Mouse (Mus musculus): ENCODE measurements around the gene Gsk3a.

The Gsk3a gene

GRCm38 (mm10) chr7:25222275-25222967, 15.2 kb downstream of the Gsk3a start:
- no peak for DNase-seq (ENCODE audit: low read depth, low spot score)

GRCm38 (mm10) chr7:25221102-25221883, 16.4 kb downstream of the Gsk3a start, which contains the start of gene Zfp526:
TSS of gene Zfp526 (plus strand) at chr7:25221425.
- DNase-seq (ENCODE audit: low read depth, low spot score): peak; percentile 98

GRCm38 (mm10) chr7:25220457-25221101, 17.1 kb downstream of the Gsk3a start, which contains the start of gene Dedd2:
TSS of gene Dedd2 (minus strand) at chr7:25220615.
- no peak for DNase-seq (ENCODE audit: low read depth, low spot score)

DNA sequence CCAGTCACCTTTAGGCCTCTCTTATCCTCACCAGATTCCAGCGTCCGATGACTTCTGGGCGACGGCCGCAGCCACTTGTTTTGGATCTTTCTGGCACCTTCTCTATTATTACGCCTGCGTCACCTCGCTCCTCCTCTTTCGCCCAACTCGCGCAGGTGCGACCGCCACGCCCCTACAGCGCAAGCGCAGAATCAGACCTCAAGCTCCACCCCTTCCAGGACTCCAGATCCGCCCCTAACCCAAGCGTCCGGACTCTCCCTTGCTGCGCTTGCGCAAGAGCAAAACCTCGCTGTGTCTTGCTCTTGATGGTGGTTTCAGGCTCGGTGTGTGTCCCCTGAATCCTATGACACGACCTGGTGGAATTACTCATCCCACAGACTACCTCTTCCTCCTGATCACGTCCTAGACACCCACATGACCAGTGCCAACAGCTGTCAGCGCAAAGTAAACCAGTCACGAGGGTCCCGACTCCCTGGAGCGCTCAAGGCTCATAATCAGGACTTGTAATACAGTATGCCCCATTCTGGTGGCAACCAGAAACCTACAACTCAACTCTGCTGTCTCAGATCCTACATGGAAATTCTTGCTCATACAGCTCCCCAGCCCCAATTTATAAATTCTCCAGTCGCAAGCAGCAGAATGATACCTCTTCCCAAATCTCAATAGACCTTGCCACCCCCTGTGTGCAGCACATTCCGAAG, 17.7 kb downstream of the Gsk3a start:
- peak; percentile 97 for DNase-seq (ENCODE audit: low read depth, low spot score)

DNA sequence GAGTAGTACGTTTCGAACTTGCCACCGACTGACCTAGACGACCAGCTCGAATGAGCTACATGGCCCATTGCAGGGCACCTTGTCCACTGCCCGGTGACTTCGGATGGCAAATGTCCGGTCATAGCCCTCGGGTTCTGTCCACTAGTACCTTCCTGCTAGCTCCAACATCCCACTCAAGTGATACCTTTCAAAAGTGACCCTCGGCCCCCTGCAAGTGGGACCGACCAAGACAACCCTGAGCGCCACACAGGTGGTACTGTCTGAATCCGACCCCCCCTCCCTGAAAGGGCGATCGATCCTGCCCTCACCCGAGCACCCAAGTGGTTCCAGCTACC, 18.3 kb downstream of the Gsk3a start:
- DNase-seq (ENCODE audit: low read depth, low spot score): peak; percentile 29

- DNase-seq (ENCODE audit: low read depth, low spot score): peak; percentile 81
Observed at GRCm38 (mm10) chr7:25218705-25219415, 18.8 kb downstream of the Gsk3a start.

- no peak for DNase-seq (ENCODE audit: low read depth, low spot score)
Observed at GRCm38 (mm10) chr7:25217653-25218395, 19.8 kb downstream of the Gsk3a start.

DNA sequence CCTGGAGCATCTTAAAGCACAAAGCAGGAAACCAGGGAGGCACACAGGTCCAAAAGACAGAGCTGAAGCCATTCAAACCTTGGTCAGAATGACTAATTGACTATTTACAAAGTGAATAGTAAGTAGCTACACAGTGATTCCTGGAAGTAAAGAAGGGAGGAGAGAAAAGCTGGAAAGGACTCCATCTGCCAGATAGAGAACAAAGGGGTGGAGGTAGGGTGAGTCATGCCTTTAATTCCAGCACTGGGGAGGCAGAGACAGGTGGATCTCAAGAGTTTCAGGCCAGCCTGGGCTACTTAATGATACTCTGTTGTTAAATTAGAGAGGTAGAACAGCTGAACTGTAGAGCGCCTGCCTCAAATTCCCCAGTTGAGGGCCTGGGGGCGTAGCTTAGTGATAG, 23.5 kb downstream of the Gsk3a start:
- DNase-seq (ENCODE audit: low read depth, low spot score): no peak

DNA sequence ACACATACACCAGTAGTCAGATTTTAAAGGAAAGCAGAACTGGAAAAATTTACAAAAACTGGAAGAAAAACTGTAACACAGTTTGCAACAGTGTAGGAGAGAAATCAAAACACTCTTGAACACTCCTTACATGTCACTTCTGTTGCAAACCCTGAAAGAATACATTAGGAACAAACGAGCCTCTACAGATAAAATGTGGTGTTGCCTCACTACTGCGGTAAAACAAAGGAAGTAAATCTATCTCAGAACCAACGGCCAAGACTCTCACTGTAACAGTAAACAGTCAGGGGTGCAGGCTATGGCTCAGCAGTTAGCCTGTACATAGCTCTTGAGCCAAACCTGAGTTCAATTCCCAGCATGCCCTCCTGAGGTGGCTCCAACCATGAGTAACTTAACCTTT, 24.6 kb downstream of the Gsk3a start:
- no peak for DNase-seq (ENCODE audit: low read depth, low spot score)

DNA sequence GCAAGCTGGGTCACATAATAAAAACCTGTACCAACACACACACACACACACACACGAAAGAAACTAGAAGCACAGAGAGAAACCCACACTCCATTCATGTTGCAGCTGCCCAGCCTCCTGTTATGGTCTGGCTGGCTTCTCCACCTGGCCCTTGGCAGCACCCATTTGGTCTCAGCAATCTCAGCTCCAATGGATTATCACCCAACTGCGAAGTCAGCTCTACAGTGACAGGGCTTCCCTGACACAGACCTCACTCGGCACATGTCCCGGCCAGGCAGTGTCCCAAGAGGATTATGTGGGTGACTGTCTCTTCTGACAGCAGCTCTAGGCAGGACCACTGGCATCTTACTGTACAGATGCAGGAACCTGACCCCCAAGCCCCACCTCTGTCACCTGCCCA, 27.2 kb downstream of the Gsk3a start:
- no peak for DNase-seq (ENCODE audit: low read depth, low spot score)

DNA sequence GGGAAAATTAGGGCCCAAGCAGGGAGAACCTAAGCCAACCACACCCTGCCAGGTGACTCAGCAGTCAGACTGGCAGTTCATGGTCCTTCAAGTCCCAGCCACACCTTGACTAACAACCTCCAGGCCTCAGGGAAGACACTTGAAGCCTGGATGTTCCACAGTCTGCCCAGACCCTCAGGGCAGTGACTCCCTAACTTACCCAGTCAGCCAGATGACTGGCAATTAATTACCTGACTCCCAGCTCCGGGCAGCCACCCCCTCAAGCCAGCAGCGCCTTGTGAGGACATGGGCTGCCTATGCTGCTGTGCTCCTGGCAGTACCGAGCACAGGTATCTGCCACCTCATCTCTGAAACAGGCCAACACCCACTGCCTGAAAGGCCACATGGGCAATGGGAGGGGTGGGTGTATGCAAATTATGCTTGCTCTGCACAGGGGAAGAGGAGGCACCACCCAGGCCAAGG, 28.5 kb downstream of the Gsk3a start:
- no peak for DNase-seq (ENCODE audit: low read depth, low spot score)

DNA sequence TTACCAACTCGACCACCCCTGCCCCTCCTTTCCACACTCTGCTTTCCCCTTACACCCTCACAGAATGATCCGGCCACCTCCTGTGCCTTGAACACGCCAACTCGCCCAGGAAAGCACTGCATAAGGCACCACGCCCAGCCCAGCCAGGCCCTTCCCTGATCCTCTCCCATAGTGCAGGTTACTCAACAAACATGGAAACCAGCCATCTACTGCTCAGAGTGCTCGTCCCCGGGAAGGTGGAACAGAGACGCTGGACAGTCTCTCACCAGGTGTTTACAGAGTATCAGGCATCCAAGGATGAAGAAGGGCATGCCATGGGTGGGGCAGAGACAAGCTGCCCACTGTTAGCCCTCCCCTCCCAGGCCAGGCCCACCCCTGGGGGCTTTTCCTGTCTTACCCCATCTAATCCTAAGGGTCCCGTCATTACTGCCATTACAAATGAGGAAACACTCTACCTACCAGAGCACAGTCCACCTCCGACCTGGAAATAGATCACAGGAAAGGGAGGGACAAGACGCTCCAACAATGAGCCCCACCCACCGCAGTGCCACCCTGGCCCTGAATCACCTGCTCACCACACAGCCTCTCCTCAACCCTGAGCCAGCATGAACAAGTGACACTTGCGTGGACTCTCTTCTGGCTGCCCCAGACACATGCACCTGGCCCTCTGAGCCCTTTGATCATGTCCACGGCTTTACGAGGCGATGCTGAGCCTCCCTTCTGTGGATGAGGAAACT, 31.4 kb downstream of the Gsk3a start:
- DNase-seq (ENCODE audit: low read depth, low spot score): no peak

GRCm38 (mm10) chr7:25205355-25206093, 32.1 kb downstream of the Gsk3a start:
- no peak for DNase-seq (ENCODE audit: low read depth, low spot score)

DNA sequence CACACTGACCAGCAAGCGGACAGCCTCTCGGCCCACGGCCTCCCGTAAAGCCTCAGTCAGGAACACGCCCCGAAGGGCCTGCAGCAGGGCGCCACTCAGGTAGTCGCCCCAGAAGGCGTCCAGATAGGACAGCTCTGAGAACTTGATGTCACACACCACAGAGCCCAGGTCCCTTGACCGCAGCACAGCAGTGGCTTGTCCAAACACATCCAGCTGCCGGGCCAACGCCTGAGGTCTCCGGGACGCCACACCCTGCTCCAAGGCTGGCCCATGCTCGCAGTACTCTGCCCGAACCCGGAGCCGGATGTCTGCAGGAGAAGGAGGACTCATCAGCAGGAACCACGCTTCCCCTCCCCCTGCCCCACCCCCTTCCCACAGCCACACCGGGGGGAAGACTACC, 34.0 kb downstream of the Gsk3a start:
- no peak for DNase-seq (ENCODE audit: low read depth, low spot score)

GRCm38 (mm10) chr7:25197384-25198018, 40.1 kb downstream of the Gsk3a start:
- DNase-seq (ENCODE audit: low read depth, low spot score): no peak

DNA sequence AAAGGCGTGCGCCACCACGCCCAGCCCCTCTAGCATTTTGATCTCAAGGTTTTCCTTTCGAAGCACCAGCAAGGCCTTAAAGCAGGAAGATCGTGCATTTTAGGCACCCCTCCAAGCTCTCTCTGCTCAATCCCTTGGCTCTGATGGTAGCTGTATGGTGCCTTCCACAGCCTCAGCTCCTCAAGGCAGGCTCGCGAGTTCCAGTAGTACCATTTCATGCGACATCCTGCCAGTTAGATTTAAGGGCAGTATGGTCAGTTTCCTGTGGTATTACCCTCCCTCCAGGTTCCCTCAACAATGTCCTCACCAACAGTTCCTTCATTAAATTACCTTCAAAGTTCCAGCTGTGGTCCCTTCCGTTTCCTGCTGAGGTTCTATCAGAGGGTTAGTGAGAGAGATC, 41.5 kb downstream of the Gsk3a start:
- no peak for DNase-seq (ENCODE audit: low read depth, low spot score)

DNA sequence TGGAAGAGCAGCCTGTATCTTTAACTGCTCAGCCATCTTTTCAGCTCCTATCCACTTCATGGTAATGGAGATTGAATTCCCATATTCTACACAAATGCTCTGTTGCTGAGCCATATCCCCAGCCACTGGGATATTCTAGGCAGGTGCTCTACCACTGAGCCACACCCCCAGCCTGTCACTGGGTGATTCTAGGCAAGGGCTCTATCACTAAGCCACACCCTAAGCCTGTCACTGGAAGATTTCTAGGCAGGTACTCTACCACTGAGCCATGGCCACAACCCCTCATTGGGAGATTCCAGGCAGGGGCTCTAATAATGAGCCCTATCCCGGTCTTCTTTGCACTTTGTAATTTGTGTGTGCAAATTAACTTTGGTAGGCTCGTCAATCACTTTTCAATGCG, 42.5 kb downstream of the Gsk3a start:
- no peak for DNase-seq (ENCODE audit: low read depth, low spot score)

DNA sequence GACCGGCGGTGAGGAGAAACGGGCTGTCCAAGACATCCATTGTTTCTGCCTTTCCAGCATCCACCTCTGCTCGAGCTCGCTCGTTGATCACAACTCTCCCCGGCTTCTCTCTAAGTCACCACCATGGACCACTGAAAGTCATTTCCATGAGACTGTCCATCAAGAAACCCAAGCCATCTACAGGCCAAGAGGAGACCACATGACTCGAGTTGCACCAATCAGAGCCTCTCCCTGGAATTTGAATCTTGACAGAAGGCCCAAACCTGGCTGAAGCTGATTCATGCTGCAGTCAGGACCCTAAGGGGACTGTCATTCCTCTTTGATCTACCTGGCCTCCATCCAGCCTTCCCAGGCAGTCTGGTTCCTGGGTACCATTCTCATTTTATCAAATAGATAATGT, 45.5 kb downstream of the Gsk3a start:
- DNase-seq (ENCODE audit: low read depth, low spot score): no peak

DNA sequence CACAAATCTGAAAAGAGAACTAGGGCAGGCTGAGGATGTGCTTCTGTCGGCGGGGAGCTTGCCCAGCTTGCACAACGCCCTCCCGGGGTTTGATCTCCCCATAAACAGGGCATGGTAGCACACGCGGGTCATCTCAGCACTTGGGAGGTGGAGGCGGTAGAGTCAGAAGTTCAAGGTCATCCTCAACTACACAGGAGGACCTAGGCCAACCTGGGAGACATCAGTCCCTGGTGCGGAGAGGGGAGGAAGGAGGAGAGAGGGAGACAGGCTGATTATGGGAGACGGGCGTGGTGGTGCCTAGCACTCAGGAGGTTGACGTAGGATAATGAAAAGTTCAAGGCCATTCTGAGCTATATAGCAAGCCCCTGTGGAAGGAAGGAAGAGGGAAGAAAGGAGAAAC, 46.8 kb downstream of the Gsk3a start:
- no peak for DNase-seq (ENCODE audit: low read depth, low spot score)

Data from mesoderm, embryonic 11.5 days (tissue).